Mouse (Mus musculus) intestine, postnatal 0 days (tissue): ENCODE data around the gene Aspg. TPM values are rescaled to one million over a fixed set of nuclear protein-coding genes. Genes with fewer than 3 reads are reported as not detected.

Source experiments
- ATAC-seq: fragments of 200-750 bp; cut with Nextera tagmentation; 2 replicates; pipeline ENCODE4 v1.8.0; 2017; ENCODE audit warnings: mild to moderate bottlenecking, moderate TSS enrichment, moderate library complexity
- H3K27ac ChIP-seq: fragments of 300-500 bp; sonication (generic); 2 replicates; pipeline ENCODE4 v1.5.1; 2014; ENCODE audit warnings: mild to moderate bottlenecking, low read depth, low read length, moderate library complexity
- H3K27me3 ChIP-seq: fragments of 300-500 bp; sonication (generic); replicated peaks from 2 replicates; pipeline ENCODE4 v1.6.1; 2014; ENCODE audit warnings: low read length, mixed read lengths; ENCODE audit not compliant: control insufficient read depth, insufficient read depth
- H3K36me3 ChIP-seq: fragments of 300-500 bp; sonication (generic); 2 replicates; pipeline ENCODE4 v1.6.1; 2014; ENCODE audit warnings: mild to moderate bottlenecking, moderate library complexity; ENCODE audit not compliant: control insufficient read depth, insufficient read depth
- H3K4me1 ChIP-seq: fragments of 300-500 bp; sonication (generic); replicated peaks from 2 replicates; pipeline ENCODE4 v1.6.1; 2014; ENCODE audit warnings: antibody characterized with exemption, low read length, mixed read lengths; ENCODE audit not compliant: control insufficient read depth, insufficient read depth
- H3K4me2 ChIP-seq: fragments of 300-500 bp; sonication (generic); replicated peaks from 2 replicates; pipeline ENCODE4 v1.6.1; 2014; ENCODE audit warnings: low read depth, mild to moderate bottlenecking, moderate library complexity
- H3K4me3 ChIP-seq: fragments of 300-500 bp; sonication (generic); 2 replicates; pipeline ENCODE4 v1.5.1; 2014; ENCODE audit warnings: low read depth, low read length
- H3K9ac ChIP-seq: fragments of 300-500 bp; sonication (generic); 2 replicates; pipeline ENCODE4 v1.6.1; 2014; ENCODE audit warnings: mild to moderate bottlenecking, low read depth, low read length
- H3K9me3 ChIP-seq: fragments of 300-500 bp; sonication (generic); 2 replicates; pipeline ENCODE4 v1.6.1; 2016; ENCODE audit warnings: mixed run types; ENCODE audit not compliant: control insufficient read depth
- CTCF ChIP-seq: sonication (generic); IDR thresholded peaks from 2 replicates; pipeline ENCODE4 v1.5.1; 2016; ENCODE audit warnings: low read depth, mild to moderate bottlenecking, control low read depth, antibody characterized with exemption, moderate library complexity
- WGBS: fragments of 180-500 bp; shearing (Covaris S2); extraction: QIAGEN DNeasy Blood & Tissue Kit; methylation state at CpG from one replicate; pipeline ENCODE4 v1.1.7; 2014; 5-methylcytosine and 5-hydroxymethylcytosine counted together
- polyA plus RNA-seq: library from polyadenylated mRNA; unstranded; fragments of >200 nt; fragmentation: Nextera tagmentation; extraction: Ambion mirVana; gene quantifications from 2 replicates; pipeline ENCODE4 v1.2.1, GENCODE M21; 2015

The Aspg gene
- polyA plus RNA-seq = 14.3 and 14.4 TPM in 2 replicates

DNA sequence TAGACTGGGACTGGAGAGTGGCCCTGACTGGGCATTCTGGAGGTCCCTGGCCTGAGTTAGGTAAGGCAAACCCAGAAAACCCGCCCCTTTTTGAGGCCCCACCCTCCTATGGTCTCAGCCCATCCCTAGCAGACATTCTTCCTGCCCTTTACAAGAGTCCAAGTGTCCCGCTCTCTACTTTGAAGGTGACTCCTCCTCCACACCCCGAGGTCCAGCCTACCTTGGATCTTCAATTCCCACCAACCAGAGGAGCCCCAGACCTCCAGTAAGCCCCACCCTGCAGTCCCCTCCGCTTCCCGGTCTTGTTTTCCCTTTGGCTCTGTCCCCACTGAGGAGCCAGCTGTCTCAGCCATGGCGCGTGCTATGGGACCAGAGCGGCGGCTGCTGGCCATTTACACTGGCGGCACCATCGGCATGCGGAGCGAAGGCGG, at the start of gene Aspg:
TSS of gene Aspg (plus strand) at position 139 of the 431 bp plus-strand sequence.
- Histone ChIP-seq H3K27ac (peak within 1 kb of the TSS; percentile 36), H3K4me3 (peak within 1 kb of the TSS; percentile 40), H3K4me1 (no peaks in the 10 kb centered on the region), H3K4me2 (peak within 1 kb of the TSS; percentile 66), H3K9ac (0 out of 2 replicates have a peak within 1 kb of the TSS, but pooled peaks have one; percentile 17), H3K27me3 (no peaks in the 10 kb centered on the region), H3K9me3 (no peaks in the 10 kb centered on the region), H3K36me3 (no peaks in the 10 kb centered on the region)
- TF ChIP-seq CTCF = 0 out of 2 replicates have a peak, but pooled peaks have one; percentile 11
- peak; percentile 78 for ATAC-seq
- under 1% methylated on average over 14 of the region's 14 CpGs for WGBS

DNA sequence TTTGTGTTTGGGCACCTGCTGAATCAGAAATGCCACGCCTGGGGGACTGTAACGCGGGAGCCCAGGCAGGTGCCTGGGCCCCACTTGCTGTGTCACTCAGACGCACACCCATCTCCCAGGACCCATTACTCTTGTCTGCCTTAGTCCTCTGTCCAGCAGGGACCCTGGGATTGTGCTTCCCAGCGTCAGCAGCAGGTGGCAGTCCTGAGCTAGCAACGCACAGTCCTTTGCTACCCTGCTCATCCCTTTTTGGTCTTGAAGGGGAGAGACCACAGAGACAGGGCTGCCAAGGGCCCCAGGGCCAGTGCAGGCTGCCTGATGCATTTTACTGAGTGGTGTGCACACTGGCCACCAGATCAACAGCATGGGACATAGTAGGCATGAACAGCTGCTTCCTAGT, 28.8 kb upstream of the Aspg start:
- Histone ChIP-seq H3K27ac (no peak overlapping the region), H3K9me3 (no peaks in the 10 kb centered on the region), H3K4me3 (no peak overlapping the region), H3K9ac (no peak overlapping the region), H3K36me3 (no peaks in the 10 kb centered on the region), H3K4me1 (no peaks in the 10 kb centered on the region), H3K4me2 (no peak overlapping the region), H3K27me3 (no peaks in the 10 kb centered on the region)
- ATAC-seq = peak; percentile 10; the same call in 1 of the 2 replicates
- WGBS = 1% methylated on average over 6 of the region's 6 CpGs
- peak; percentile 93 for TF ChIP-seq CTCF

DNA sequence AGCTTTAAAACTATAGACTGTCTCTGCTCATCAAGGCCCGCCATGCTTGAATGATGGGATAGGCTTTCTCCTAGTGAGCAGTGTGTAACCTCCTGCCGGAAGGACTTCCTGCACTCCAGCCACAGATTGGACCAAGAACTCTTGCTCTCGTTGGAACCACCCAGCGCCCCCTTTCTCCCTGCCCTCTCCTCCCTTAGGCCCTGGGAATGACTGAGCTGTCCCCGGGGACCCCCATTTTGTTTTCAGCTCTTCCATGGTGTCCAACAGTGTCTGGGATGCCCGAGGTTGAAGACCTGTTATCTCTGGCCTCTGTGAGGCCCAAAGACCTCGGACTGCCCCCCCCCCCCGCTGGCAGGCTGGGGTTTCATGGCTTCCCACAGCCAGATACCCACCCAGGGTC, 26.6 kb upstream of the Aspg start:
- 72% methylated on average over 8 of the region's 8 CpGs for WGBS
- no peak overlapping the region for H3K4me2 ChIP-seq
- ATAC-seq = no peak

DNA sequence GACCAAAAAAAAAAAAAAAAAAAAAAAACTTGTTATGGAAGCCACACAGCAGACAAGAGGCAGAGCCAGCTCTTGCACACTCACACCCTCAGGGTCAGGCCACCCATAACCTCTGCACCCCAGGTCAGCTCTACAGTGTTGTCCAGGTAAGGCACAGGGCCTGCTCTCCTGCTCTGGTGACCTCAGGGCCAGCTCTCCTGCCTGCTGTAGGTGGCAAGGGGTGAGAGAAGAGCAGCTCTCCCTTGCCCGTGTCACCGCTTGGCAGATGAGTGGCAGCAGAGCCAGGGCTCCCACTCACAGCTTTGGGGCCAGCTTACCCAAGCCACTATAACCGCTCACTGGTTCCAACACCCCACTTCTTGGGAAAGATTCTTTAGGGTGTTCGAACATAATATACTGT, 25.6 kb upstream of the Aspg start:
- H3K36me3 ChIP-seq = no peaks in the 10 kb centered on the region
- no peak overlapping the region for H3K4me2 ChIP-seq
- H3K9ac ChIP-seq = no peak overlapping the region
- no peaks in the 10 kb centered on the region for H3K9me3 ChIP-seq
- no peak overlapping the region for H3K4me3 ChIP-seq
- H3K27ac ChIP-seq = no peak overlapping the region
- ATAC-seq = no peak
- H3K27me3 ChIP-seq = no peaks in the 10 kb centered on the region
- H3K4me1 ChIP-seq = no peaks in the 10 kb centered on the region
- WGBS = 90% methylated on average over 4 of the region's 4 CpGs
- TF ChIP-seq CTCF = no peak

More for the DNA sequence above, 26.6 kb upstream of the Aspg start:
- Histone ChIP-seq H3K4me3 (no peak overlapping the region), H3K27ac (no peak overlapping the region), H3K9me3 (no peaks in the 10 kb centered on the region), H3K27me3 (no peaks in the 10 kb centered on the region), H3K4me1 (no peaks in the 10 kb centered on the region), H3K36me3 (no peaks in the 10 kb centered on the region), H3K9ac (no peak overlapping the region)
- no peak for TF ChIP-seq CTCF

DNA sequence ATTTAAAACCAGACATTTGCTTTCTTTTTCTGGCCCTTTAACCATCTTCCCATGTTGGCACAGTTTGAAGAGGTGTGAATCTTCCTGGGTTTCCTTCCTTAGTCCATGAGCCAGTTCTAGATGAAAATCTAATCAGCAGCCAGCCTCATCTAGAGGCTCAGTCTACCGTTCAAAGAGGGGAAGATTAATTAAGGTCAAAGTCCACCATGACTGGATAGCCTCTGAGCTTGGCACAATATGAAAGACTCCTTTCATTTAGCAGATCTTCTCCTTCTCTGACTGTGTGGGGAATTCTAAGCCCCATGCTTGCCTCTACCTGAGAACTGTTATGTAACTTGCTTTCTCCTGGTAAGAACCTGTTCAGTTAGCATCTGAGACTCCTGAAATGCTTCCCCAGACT, 24.2 kb upstream of the Aspg start:
- no peak overlapping the region for H3K27ac ChIP-seq
- H3K4me2 ChIP-seq = no peak overlapping the region
- H3K9me3 ChIP-seq = no peaks in the 10 kb centered on the region
- H3K27me3 ChIP-seq = no peaks in the 10 kb centered on the region
- H3K36me3 ChIP-seq = no peaks in the 10 kb centered on the region
- no peak overlapping the region for H3K4me3 ChIP-seq
- 19% methylated on average over 1 of the region's 1 CpGs for WGBS
- H3K9ac ChIP-seq = no peak overlapping the region
- ATAC-seq = peak; percentile 22; the same call in 1 of the 2 replicates
- TF ChIP-seq CTCF = no peak
- H3K4me1 ChIP-seq = no peaks in the 10 kb centered on the region

DNA sequence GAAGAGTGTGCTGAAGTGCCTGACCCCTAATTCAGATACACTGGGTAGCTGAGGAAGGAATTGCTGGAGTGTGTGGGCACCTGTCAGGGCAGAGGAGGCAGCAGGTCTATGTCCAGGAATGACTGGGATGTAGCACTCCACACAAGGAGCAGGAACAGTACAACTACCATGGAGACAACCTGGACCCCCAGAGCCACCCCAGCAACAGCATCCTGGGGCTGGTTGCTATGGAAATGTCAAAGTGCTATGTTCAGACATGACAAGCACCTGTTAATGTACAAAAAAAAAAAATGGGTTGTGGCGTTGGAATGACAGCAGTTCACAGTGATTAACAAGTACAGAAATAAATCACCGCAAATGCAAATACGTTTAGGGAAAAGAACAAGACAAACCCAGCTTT, 20.2 kb upstream of the Aspg start:
- 75% methylated on average over 3 of the region's 3 CpGs for WGBS
- no peak overlapping the region for H3K27ac ChIP-seq
- H3K4me3 ChIP-seq = no peak overlapping the region
- ATAC-seq = no peak
- no peak overlapping the region for H3K9ac ChIP-seq
- no peak for TF ChIP-seq CTCF
- no peaks in the 10 kb centered on the region for H3K4me1 ChIP-seq
- H3K27me3 ChIP-seq = no peaks in the 10 kb centered on the region
- H3K4me2 ChIP-seq = no peak overlapping the region
- H3K9me3 ChIP-seq = no peaks in the 10 kb centered on the region
- H3K36me3 ChIP-seq = no peaks in the 10 kb centered on the region

DNA sequence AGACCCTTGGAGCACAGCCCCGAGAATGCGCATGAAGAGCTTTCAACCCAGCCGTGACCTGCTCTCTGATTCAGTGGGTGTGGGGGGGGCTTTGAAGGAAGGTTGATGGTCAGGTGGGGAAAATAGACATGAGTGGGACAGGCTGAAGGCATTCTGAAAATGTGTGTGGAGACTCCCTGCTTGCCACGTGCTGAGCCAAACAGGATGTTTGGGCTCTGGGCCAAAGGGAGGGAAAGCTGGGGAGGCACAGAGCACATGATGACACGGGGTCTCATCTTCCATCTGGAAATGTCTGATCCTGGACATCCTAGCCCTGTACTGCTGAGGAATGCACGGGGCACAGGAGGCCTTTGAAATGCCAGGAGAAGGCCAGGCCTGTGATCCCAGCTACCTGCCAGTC, 19.8 kb upstream of the Aspg start:
- 0 out of 2 replicates have a peak, but pooled peaks cover 4% of the 10 kb centered on the region for H3K27me3 ChIP-seq
- no peak for ATAC-seq
- H3K27ac ChIP-seq = no peak overlapping the region
- H3K4me3 ChIP-seq = no peak overlapping the region
- TF ChIP-seq CTCF = no peak
- H3K9ac ChIP-seq = no peak overlapping the region
- no peaks in the 10 kb centered on the region for H3K36me3 ChIP-seq
- H3K4me1 ChIP-seq = no peaks in the 10 kb centered on the region
- no peaks in the 10 kb centered on the region for H3K9me3 ChIP-seq
- no peak overlapping the region for H3K4me2 ChIP-seq
- WGBS = 63% methylated on average over 6 of the region's 6 CpGs
